Mouse (Mus musculus) lung, embryonic 16.5 days (tissue): ENCODE results near the gene Prr5. TPM values are rescaled to one million over a fixed set of nuclear protein-coding genes. Genes with fewer than 3 reads are reported as not detected.

Experiments
- ATAC-seq: fragments of 200-750 bp; cut with Nextera tagmentation; 2 replicates; pipeline ENCODE4 v1.8.0; 2017; ENCODE audit warnings: low read depth, mild to moderate bottlenecking, moderate library complexity
- H3K27ac ChIP-seq: fragments of 300-500 bp; sonication (generic); 2 replicates; pipeline ENCODE4 v1.5.1; 2014; ENCODE audit warnings: mild to moderate bottlenecking, control low read depth, low read length
- H3K27me3 ChIP-seq: fragments of 300-500 bp; sonication (generic); 2 replicates; pipeline ENCODE4 v1.6.1; 2014; ENCODE audit warnings: low read depth, low read length, mixed read lengths; ENCODE audit not compliant: control insufficient read depth, insufficient read depth
- H3K36me3 ChIP-seq: fragments of 300-500 bp; sonication (generic); 2 replicates; pipeline ENCODE4 v1.6.1; 2014; ENCODE audit warnings: low read length; ENCODE audit not compliant: control insufficient read depth, insufficient read depth
- H3K4me1 ChIP-seq: fragments of 300-500 bp; sonication (generic); replicated peaks from 2 replicates; pipeline ENCODE4 v1.6.1; 2014; ENCODE audit warnings: low read length, mixed read lengths; ENCODE audit not compliant: control insufficient read depth, insufficient read depth
- H3K4me2 ChIP-seq: fragments of 300-500 bp; sonication (generic); 2 replicates; pipeline ENCODE4 v1.6.1; 2014; ENCODE audit warnings: low read depth, low read length, control low read depth
- H3K4me3 ChIP-seq: fragments of 300-500 bp; sonication (generic); 2 replicates; pipeline ENCODE4 v1.5.1; 2014; ENCODE audit warnings: mild to moderate bottlenecking, low read length, control low read depth
- H3K9ac ChIP-seq: fragments of 300-500 bp; sonication (generic); 2 replicates; pipeline ENCODE4 v1.6.1; 2014; ENCODE audit warnings: low read length, control low read depth
- H3K9me3 ChIP-seq: fragments of 300-500 bp; sonication (generic); 2 replicates; pipeline ENCODE4 v1.6.1; 2016; ENCODE audit warnings: low read length; ENCODE audit not compliant: control insufficient read depth
- WGBS: fragments of 180-500 bp; shearing (Covaris S2); extraction: QIAGEN DNeasy Blood & Tissue Kit; methylation state at CpG from one replicate; pipeline ENCODE4 v1.1.7; 2014; 5-methylcytosine and 5-hydroxymethylcytosine counted together
- polyA plus RNA-seq: library from polyadenylated mRNA; unstranded; fragments of >200 nt; fragmentation: Nextera tagmentation; extraction: Ambion mirVana; gene quantifications from 2 replicates; pipeline ENCODE4 v1.2.1, GENCODE M21; 2015

Gene Prr5
- polyA plus RNA-seq = 18.1 and 18.3 TPM in 2 replicates

DNA sequence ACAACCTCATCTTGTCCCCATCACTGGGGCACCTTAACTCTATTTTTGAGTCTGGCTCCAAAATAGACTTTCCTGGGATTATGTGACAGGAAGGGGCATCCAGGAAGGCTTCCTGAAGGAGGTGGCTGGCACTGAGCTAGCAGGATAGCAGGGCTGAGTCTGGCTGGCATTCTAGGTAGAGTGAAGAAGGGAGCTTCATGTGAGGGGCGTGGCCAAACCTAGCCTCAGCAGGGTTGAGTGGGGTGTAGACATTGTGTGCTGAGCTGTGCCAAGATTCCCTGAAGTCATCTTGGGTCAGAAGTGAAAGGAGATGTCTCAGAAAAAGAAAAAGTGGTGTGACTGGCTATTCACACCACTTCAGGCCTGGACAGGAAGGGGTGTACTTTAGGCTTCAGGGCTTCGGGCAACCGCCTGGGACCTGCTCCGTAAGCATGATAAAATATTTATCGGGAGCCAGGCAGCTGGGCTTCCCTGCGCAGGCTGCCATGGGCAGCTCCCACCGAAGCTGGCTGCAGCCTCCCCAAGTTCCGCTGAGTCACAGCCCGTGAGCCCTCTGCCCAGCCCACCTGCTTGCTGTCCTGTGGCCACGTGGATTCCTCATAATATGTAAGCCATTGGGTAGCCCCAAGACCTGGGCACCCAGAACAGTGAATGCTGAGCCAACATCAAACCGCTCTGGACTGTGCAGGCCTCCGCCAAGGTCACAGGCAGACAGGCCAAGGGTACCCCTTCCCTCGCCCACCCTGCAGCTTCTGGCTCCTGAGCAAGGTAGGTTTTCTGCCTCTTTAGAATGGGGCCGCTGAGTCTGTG is at the start of gene Prr5:
Prr5 (plus strand) TSS at position 683 of the 810 bp plus-strand sequence.
- ATAC-seq = no peak
- H3K4me3 ChIP-seq = no peak within 1 kb of the TSS
- H3K4me1 ChIP-seq = peaks cover 3% of the 10 kb centered on the region; the same call in 1 of the 2 replicates
- H3K9me3 ChIP-seq = no peaks in the 10 kb centered on the region
- H3K27me3 ChIP-seq = peaks cover under 1% of the 10 kb centered on the region; the same call in 1 of the 2 replicates
- H3K36me3 ChIP-seq = no peaks in the 10 kb centered on the region
- H3K27ac ChIP-seq = no peak within 1 kb of the TSS
- no peak within 1 kb of the TSS for H3K4me2 ChIP-seq
- 60% methylated on average over 14 of the region's 14 CpGs for WGBS
- no peak within 1 kb of the TSS for H3K9ac ChIP-seq

DNA sequence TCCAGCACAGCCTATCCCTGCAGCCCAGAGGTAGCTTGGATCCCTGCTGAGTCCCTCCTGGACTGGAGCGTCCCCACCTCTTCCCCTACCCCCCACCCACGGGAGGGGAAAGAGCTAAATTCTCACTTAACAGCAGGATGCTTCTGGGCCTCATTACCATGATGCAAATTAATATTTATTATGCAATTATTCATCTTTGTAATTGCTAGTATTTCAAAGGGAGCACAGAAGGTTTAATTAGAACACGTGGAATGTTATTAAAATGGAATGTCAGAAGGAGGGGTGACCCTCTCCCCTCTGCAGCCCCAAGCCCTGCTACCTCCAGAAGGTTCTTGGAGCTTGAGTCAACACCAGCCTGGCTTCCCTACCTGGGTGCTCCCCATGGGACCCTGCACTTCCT is 49.4 kb upstream of the Prr5 start:
- H3K4me3 ChIP-seq = no peak overlapping the region
- no peaks in the 10 kb centered on the region for H3K9me3 ChIP-seq
- WGBS = 54% methylated on average over 3 of the region's 3 CpGs
- H3K9ac ChIP-seq = no peak overlapping the region
- H3K27me3 ChIP-seq = no peaks in the 10 kb centered on the region
- no peaks in the 10 kb centered on the region for H3K36me3 ChIP-seq
- no peak overlapping the region for H3K27ac ChIP-seq
- peaks cover 3% of the 10 kb centered on the region; the same call in 1 of the 2 replicates for H3K4me1 ChIP-seq
- H3K4me2 ChIP-seq = no peak overlapping the region
- no peak for ATAC-seq

GRCm38 (mm10) chr15:84621722-84622428 is 47.5 kb upstream of the Prr5 start:
- ATAC-seq = no peak
- no peak overlapping the region for H3K4me3 ChIP-seq
- peaks cover 9% of the 10 kb centered on the region for H3K4me1 ChIP-seq
- no peaks in the 10 kb centered on the region for H3K9me3 ChIP-seq
- H3K4me2 ChIP-seq = no peak overlapping the region
- H3K27ac ChIP-seq = no peak overlapping the region
- 34% methylated on average over 14 of the region's 14 CpGs for WGBS
- no peaks in the 10 kb centered on the region for H3K27me3 ChIP-seq
- H3K36me3 ChIP-seq = no peaks in the 10 kb centered on the region
- H3K9ac ChIP-seq = no peak overlapping the region

DNA sequence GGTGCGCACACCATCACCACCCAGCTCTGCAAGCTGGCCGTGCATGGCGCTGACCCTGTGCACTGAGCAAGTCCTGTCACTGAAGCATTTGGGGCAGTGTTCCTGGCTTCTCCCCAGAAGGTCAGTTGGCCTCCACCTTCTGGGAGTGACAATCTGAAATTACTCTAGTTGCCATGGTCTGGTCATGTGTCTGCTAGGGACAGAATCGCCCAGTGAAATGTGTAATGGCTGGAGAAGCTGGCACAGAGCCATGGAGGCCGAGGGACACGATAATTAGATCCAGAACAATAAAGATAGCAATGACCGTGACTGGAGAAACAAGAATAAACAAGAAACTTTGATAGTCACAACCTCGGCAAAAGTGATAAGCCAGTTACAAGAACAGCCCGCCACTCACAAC is 44.5 kb upstream of the Prr5 start:
- H3K4me1 ChIP-seq = peaks cover 9% of the 10 kb centered on the region
- H3K27ac ChIP-seq = no peak overlapping the region; the same call in 1 of the 2 replicates
- ATAC-seq = no peak
- H3K36me3 ChIP-seq = no peaks in the 10 kb centered on the region
- H3K27me3 ChIP-seq = no peaks in the 10 kb centered on the region
- no peak overlapping the region for H3K4me3 ChIP-seq
- H3K4me2 ChIP-seq = no peak overlapping the region
- H3K9me3 ChIP-seq = no peaks in the 10 kb centered on the region
- no peak overlapping the region for H3K9ac ChIP-seq
- WGBS = 40% methylated on average over 9 of the region's 9 CpGs

DNA sequence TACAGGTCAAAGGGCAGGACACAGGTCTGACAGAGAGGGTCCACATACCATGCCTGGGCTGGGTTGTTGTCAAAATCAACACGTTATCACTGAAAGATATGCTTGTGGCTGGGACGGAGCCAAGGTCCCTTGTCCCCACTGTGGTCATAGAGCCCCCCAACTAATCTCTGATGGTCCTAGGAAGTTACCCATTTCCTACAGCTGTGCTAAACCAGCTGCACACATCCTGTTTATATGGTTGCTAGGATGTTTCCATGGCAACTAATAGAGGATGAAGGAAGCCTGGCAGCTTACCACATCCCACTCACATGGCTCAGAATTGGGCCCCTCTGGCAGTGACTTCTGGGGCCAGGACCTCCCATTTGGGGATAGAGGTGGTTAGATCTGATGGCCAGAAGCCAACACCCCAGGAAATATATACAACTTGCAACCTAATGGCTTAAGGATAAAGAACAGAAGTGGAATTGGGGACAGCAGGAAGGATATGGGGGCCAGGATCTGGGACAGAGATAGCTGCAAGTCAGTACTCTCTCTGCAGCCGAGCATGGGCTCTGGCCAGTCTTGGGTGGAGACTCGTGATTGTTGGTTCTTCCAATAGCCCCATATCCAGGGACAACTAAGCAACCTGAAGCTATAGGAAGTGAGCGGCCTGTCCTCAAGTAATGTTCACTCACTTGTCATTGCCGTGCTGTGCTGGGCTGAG is 43.6 kb upstream of the Prr5 start:
- Histone ChIP-seq H3K9ac (no peak overlapping the region), H3K36me3 (no peaks in the 10 kb centered on the region), H3K4me3 (no peak overlapping the region), H3K27ac (no peak overlapping the region), H3K9me3 (no peaks in the 10 kb centered on the region), H3K27me3 (no peaks in the 10 kb centered on the region), H3K4me1 (peaks cover 9% of the 10 kb centered on the region), H3K4me2 (no peak overlapping the region)
- ATAC-seq = peak; percentile 77
- 45% methylated on average over 6 of the region's 6 CpGs for WGBS

GRCm38 (mm10) chr15:84627308-84627707 is 42.1 kb upstream of the Prr5 start:
- Histone ChIP-seq H3K4me1 (peaks cover 9% of the 10 kb centered on the region), H3K27me3 (no peaks in the 10 kb centered on the region), H3K9me3 (no peaks in the 10 kb centered on the region), H3K4me2 (no peak overlapping the region), H3K9ac (no peak overlapping the region), H3K36me3 (no peaks in the 10 kb centered on the region), H3K4me3 (no peak overlapping the region), H3K27ac (no peak overlapping the region)
- WGBS = 72% methylated on average over 5 of the region's 5 CpGs
- ATAC-seq = no peak

- H3K4me3 ChIP-seq = no peak overlapping the region
- no peaks in the 10 kb centered on the region for H3K36me3 ChIP-seq
- H3K27ac ChIP-seq = no peak overlapping the region
- no peak for ATAC-seq
- 23% methylated on average over 3 of the region's 3 CpGs for WGBS
- H3K9ac ChIP-seq = no peak overlapping the region
- no peaks in the 10 kb centered on the region for H3K9me3 ChIP-seq
- H3K27me3 ChIP-seq = no peaks in the 10 kb centered on the region
- peaks cover 9% of the 10 kb centered on the region for H3K4me1 ChIP-seq
- no peak overlapping the region for H3K4me2 ChIP-seq
Observed at GRCm38 (mm10) chr15:84629680-84630079, 39.7 kb upstream of the Prr5 start.

DNA sequence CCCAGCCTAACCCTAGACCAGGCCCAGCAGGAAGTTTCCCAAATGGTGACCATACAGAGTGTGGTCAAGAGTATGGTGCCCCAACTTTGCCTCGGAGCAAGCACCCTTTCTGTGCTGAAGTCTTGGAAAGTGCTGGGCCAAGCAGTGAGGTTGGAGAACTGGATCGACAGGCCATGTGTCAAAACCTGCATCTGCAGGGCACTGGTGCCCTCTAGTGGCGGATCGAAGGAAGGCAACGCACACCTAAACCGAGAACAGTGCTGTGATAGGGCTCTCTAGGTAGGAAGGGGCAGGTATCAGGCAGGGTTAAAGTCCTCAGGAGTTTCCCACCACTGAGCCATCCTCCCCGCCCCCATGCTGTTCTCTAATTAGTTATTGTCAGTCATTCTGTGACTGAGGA is 37.9 kb upstream of the Prr5 start:
- H3K9me3 ChIP-seq = no peaks in the 10 kb centered on the region
- H3K36me3 ChIP-seq = no peaks in the 10 kb centered on the region
- WGBS = 2% methylated on average over 7 of the region's 7 CpGs
- no peak overlapping the region for H3K4me3 ChIP-seq
- no peaks in the 10 kb centered on the region for H3K4me1 ChIP-seq
- H3K27ac ChIP-seq = no peak overlapping the region
- no peak overlapping the region for H3K4me2 ChIP-seq
- H3K9ac ChIP-seq = no peak overlapping the region
- H3K27me3 ChIP-seq = no peaks in the 10 kb centered on the region
- ATAC-seq = peak; percentile 71

- Histone ChIP-seq H3K27ac (no peak overlapping the region), H3K27me3 (no peaks in the 10 kb centered on the region), H3K36me3 (no peaks in the 10 kb centered on the region), H3K4me3 (no peak overlapping the region), H3K4me1 (peaks cover 7% of the 10 kb centered on the region; the same call in 1 of the 2 replicates), H3K9me3 (no peaks in the 10 kb centered on the region), H3K9ac (no peak overlapping the region), H3K4me2 (no peak overlapping the region)
- 53% methylated on average over 3 of the region's 3 CpGs for WGBS
- no peak for ATAC-seq
Observed at GRCm38 (mm10) chr15:84634361-84634760, 35.1 kb upstream of the Prr5 start.
